Mouse (Mus musculus) monocyte, adult 5-6 weeks (primary cell): ENCODE results near the gene Tmem63b. TPM values are rescaled to one million over a fixed set of nuclear protein-coding genes. Genes with fewer than 3 reads are reported as not detected.

Source experiments
- total RNA-seq: library from RNA; stranded (forward); fragments of 200-1000, 200-491, 200-594 nt; gene quantifications from 3 replicates; pipeline ENCODE4 v1.2.3, GENCODE M21; 2017

The Tmem63b gene
- total RNA-seq, 1 experiment from 2014 or later, result 17.1 TPM

Other genes with a start within 250 kb of the Tmem63b start
- gene Spats1, start 211.5 kb downstream of the Tmem63b start, total RNA-seq, result not detected in 3 replicates
- gene Aars2, start 180.1 kb downstream of the Tmem63b start, total RNA-seq, result 3.1 to 5.3 TPM (median 4.3 TPM) in 3 replicates
- not detected in 3 replicates for gene Tcte1, start 163.5 kb downstream of the Tmem63b start, total RNA-seq
- gene Tmem151b, start 137.2 kb downstream of the Tmem63b start, total RNA-seq, result 0.10 to 0.32 TPM in 2 of 3 replicates, not detected in the other
- gene Nfkbie, start 131.2 kb downstream of the Tmem63b start, total RNA-seq, result 55.6 to 60.0 TPM (median 55.9 TPM) in 3 replicates
- gene Slc35b2, start 123.0 kb downstream of the Tmem63b start, total RNA-seq, result 26.7 to 47.1 TPM (median 39.0 TPM) in 3 replicates
- 826 to 1,618 TPM (median 1,101 TPM) in 3 replicates for gene Hsp90ab1, start 113.6 kb downstream of the Tmem63b start, total RNA-seq
- gene Slc29a1, start 87.3 kb downstream of the Tmem63b start, total RNA-seq, result 34.4 to 64.6 TPM (median 37.8 TPM) in 3 replicates
- not detected in 3 replicates for gene Mymx, start 84.8 kb downstream of the Tmem63b start, total RNA-seq
- 0.68 TPM in 1 of 3 replicates, not detected in the others for gene Capn11, start 27.6 kb downstream of the Tmem63b start, total RNA-seq
- gene Mrpl14, start 583 bp downstream of the Tmem63b start, total RNA-seq, result 7.8 to 26.8 TPM (median 18.1 TPM) in 3 replicates
- not detected in 3 replicates for gene 1600014C23Rik, start 46.9 kb upstream of the Tmem63b start, total RNA-seq